Mouse (Mus musculus) urinary bladder, postnatal 25 days (tissue): Measurements from ENCODE around the gene Rfxank.

Experiments
- DNase-seq: peaks from one replicate; pipeline ENCODE4 v3.0.0; 2022; ENCODE audit warnings: low spot score

Rfxank gene

GRCm38 (mm10) chr8:70139026-70139857, at the start of gene Rfxank, which contains the start of the genes Borcs8 and Mef2b:
Gene Rfxank (minus strand): TSS chr8:70139154.
Gene Borcs8 (plus strand): TSS chr8:70139499.
Gene Mef2b (plus strand): TSS chr8:70139711.
- peak; percentile 95 for DNase-seq

DNA sequence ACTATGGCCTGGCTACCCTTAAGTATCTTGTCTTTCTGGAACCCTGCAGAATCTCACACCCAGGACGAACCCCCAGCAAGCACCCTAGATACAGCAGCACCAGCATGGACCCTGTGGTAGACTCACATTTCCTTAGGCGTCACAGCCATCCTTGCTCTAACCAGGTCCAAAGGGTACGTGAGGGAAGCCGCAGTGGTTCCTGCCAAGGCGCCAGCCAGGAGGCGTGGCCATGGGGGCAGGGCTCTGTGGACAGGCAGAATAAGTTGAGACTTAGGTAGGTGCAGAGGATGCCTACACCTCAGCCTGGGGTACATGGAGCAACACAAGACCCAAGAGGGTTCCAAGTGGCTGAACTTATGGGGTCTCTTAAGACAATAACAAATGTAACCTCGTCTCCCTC, 49.8 kb upstream of the Rfxank start:
- no peak for DNase-seq

- no peak for DNase-seq
Observed at GRCm38 (mm10) chr8:70183194-70183593, 44.2 kb upstream of the Rfxank start.

- no peak for DNase-seq
Observed at GRCm38 (mm10) chr8:70181903-70182252, 42.9 kb upstream of the Rfxank start.

- DNase-seq, result no peak
Observed at GRCm38 (mm10) chr8:70181212-70181902, 42.4 kb upstream of the Rfxank start.

DNA sequence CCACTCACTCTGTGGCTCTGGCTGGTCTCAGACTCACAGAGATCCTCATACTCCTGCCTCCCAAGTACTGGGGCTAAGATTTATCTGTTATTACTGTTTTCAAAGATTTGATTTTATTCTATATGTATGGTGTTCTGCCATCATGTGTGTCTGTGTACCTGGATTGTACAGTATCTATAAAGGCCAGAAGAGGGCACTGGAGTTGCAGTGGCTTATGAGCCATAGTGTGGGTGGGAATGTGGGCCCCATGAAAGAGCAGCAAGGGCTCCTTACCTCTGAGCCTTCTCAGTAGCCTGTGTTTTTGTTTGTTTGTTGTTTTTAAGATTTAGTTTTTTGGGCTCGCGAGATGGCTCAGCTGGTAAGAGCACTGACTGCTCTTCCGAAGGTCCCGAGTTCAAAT, 40.1 kb upstream of the Rfxank start:
- no peak for DNase-seq

GRCm38 (mm10) chr8:70178231-70178630, 39.3 kb upstream of the Rfxank start:
- DNase-seq, result no peak

- no peak for DNase-seq
Observed at GRCm38 (mm10) chr8:70174079-70174478, 35.1 kb upstream of the Rfxank start.

DNA sequence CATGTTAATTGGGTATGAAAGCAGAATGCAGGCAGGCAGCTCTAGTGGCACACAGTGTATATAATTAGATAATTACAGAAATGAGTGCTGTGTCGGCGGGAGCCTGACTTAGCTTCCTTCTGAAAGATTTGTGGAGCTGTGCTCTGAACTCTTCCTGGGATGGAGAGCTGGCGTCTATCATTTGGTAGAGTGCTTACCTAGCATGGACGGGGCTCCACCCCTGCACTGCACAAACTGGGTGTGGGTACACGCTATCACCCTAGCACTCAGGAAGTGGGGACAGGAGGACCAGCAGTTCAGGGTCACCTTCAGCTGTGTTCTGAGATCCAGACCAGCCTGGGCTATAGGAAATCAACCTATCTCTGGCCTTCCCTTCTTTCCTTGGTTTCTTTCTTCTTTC, 34.4 kb upstream of the Rfxank start:
- no peak for DNase-seq

DNA sequence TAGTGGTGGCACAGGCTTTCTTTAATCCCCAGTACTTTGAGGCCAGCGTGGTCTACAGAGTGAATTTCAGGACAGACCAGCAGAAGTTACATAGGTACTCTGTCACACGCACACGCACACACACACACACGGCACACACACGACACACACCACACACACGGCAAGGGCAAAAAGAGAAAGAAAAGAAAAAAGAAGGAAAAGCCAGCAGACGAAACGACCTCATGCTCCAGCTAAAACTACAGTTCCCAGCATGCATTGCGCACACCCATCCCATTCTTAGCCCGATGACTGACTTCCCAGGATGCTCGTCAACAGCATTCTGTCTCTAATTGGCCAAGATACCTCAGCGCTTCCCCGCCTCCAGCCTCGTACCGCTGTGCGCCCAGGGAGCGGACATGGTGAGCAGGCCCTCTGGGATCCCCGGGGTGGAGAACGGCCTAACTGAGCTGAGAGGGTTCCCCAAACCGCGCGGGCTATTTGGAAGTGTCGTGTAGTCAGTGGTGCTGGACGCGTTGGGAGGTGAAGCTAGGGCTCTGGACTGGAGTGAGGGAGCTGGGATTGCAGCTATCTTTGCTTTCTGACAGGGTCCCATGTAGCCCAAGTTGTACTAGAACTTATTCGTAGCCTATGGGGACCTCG, 33.2 kb upstream of the Rfxank start, which contains the start of gene Tmem161a:
Tmem161a (plus strand) TSS at position 314 of the 639 bp plus-strand sequence.
- DNase-seq, result peak; percentile 77

DNA sequence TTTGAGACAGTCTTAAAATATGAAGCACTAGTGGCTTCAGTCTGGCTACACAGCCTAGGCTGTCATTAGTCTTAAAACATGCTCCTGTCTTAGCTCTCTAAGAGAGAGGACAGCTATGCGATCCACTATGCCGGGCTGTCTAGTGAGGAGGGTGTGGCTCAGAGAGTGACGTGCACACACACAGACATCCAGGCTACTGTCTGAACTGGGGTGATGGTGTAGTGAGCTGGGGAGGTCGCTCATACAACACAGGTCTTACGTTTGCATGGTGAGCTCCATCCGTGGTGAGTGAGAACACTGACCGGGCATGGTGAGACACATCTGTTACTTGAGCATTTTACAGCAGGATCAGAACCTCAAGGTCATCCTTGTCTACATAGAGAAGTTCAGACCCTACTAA, 32.3 kb upstream of the Rfxank start:
- DNase-seq, result no peak

DNA sequence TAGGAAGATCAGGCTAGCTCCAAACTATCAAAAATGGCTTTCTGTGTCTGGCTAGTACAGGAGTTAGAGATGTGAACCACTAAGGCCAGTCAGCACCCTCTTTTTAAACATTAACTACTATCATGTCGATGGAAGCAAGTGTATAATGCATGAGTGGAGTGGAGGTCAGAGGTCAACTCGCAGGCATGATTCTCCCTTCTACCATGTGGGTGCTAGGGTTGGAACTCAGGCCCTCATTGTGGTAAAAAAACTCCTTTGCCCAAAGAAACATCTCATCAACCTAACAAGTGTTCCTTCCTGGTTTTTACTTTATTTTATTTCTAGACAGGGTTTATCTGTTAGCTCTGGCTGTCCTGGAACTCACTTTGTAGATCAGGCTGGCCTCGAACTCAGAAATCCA, 31.8 kb upstream of the Rfxank start:
- DNase-seq, result no peak

DNA sequence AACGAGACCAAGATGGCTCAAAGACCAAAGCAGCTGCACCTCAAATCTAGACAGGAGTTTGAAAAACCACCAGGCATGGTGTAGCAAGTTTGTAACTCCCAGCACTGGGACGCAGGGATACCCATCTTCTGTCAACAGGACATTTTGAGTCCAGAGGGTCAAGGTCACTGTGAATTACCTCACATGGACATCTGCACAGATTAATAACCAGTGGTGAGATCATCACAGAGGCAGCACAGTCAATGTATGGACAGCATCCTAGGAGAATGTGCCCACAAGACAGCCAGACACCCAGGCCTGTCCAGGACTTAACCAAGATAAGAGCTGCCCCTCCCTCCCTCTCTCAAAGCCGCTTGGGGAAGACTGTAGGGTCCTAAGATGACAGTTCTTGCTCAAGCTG, 31.2 kb upstream of the Rfxank start:
- DNase-seq, result no peak

DNA sequence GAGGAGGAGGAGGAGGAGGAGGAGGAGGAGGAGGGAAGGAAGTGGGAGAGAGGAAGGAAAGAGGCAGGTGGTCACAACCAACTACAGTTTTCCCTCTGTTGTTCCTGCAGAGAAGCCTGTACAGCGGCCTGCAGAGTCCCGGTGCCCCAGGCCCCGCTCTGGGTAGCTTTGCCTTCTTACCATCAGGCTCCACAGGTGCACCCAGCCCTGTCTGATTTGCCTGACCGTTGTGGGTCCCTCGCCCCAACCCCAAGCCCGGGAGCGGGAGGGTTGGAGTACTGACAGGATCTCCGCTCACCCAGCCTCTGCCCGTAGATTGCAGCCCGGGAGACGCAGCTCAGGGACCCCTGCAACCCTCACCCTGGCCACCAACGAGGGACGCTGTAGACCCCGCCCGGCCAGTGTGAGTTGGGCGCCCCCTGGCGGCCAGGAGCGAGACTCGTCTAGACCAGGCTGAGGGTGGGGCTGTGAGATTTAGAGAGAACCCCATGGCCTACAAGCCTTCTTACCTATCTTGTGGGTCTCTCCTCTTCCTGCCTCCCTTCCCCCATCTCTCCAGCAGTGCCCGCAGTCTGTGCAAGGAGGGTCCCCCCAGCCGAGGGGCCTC, 27.7 kb upstream of the Rfxank start:
- peak; percentile 75 for DNase-seq

DNA sequence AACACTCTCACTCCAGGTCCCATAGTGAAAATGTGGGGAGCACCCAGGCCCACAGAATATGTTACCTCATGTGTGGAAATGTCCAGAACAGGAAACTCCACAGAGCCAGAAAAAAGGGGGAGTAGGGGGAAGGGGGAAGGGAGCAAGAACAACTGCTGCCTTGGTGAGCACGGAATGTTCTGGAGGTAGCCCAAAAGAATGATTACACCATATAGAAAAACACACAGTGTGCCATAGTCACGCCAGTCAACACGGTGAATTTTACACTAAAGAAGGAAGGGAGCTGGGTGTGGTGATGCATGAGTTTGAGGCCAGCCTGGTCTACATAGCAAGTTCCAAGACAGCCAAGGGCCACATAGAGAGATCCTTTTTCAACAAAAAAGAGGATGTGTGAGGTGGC, 24.4 kb upstream of the Rfxank start:
- DNase-seq, result no peak

- no peak for DNase-seq
Observed at GRCm38 (mm10) chr8:70160015-70160414, 21.1 kb upstream of the Rfxank start.

GRCm38 (mm10) chr8:70159211-70159610, 20.3 kb upstream of the Rfxank start:
- DNase-seq, result no peak

DNA sequence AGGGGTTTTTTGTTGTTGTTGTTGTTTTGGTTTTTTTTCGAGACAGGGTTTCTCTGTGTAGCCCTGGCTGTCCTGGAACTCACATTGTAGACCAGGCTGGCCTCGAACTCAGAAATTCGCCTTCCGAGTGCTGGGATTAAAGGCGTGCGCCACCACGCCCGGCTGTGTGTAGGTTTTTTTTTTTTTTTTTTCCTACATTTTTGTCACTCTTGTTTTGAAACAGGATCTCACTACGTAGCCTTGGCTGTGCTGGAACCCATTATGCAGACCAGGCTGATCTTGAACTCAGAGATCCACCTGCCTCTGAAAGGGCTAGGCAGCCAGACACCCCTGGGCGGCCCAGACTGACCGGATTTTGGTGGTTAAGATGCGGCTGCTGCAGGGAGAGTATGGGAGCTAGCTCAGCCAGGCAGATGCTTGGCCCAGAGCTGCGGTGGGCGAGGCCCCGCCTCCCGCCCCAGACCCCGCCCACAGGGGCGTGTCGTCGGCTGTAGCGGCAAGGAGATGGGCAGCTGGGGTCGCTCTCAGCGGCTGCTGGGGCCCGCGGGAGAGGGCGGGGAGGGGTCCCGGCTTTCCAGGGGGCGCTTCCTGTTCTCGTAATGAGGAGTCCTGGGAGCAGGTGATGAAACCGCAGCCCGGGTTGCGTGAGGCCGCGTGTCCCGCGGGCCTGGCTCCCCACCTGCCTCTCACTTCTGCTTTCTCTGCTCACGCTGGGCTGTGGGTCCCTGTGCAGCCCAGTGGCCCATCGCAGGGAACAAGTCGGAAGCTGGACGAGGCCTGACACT, 19.3 kb upstream of the Rfxank start:
- DNase-seq, result peak; percentile 61

GRCm38 (mm10) chr8:70157240-70157800, 18.4 kb upstream of the Rfxank start:
- DNase-seq, result no peak

DNA sequence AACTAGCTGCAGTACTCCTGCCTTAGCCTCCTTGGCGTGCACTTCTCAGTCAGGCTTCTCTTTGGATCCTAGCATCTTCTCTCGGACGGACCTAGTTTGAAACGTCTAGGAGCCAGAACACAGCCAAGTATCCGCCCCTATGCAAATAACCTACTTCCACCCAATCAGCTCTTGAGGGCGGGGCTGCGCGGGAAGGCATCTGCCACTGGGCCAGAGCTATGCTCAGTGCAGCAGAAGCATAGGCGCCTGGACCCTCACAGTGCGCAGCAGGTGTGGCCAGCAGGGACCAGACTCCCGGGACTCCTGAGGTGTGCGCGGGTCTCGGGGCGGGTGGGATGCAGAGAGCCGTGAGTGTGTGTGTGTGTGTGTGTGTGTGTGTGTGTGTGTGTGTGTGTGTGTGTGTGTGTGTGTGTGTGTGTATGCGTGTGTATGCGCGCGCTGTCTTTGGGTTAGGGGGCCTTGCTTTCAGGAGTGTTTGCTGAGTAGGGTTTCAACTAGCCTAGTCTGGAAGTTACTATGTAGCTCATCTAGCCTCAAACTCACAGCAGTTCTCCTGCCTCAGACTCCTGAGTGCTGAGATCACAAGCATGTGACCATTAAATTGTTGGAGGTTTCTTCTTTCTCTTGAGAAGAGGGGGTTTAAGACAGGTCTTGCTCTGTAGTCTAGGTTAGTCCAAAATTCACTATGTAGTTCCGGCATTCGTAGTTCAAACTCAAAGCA, 13.7 kb upstream of the Rfxank start:
- DNase-seq, result peak; percentile 32

GRCm38 (mm10) chr8:70150158-70150557, 11.2 kb upstream of the Rfxank start:
- DNase-seq, result no peak
